Mouse (Mus musculus): ENCODE data around the gene Slc7a9.

DNA sequence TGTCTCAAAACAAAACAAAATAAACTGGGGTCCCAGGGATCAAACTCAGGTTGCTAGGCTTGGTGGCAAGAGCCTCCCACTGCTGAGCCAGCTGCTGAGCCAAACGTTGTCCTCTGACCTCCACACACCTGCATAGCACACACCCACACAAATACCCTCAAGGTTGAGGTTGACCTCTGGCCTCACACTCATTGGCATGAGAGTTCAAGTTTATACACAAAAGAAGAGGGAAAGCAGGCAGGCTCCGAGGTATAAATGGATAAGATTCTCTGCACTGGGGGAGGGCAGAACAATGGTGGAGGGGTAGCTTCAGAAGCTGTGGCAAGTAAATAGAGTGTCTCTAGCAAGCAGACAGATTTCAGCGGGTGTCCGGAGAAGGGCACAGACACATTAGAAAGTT lies 1.1 kb upstream of the Slc7a9 start:
- TF ChIP-seq CTCF (IDR thresholded peaks at IDR 0.05; ENCODE audit: low read depth) (no peak), EP300 (IDR thresholded peaks at IDR 0.05; ENCODE audit: low read depth) (no peak)
